Mouse (Mus musculus) macrophage (primary cell): ENCODE measurements around the gene Cdc42ep5. TPM values are rescaled to one million over a fixed set of nuclear protein-coding genes. Genes with fewer than 3 reads are reported as not detected.
A peak's percentile ranks its signal among the peaks of the same experiment; 100 is the strongest.

Experiments
- H3K27ac ChIP-seq: fragments of 350-480 bp; formaldehyde crosslinking; 2 replicates; pipeline ENCODE4 v1.9.0; 2021
- H3K36me3 ChIP-seq: fragments of 350-480 bp; formaldehyde crosslinking; 2 replicates; pipeline ENCODE4 v1.9.0; 2021; ENCODE audit errors: inconsistent target
- H3K4me3 ChIP-seq: fragments of 350-480 bp; formaldehyde crosslinking; 2 replicates; pipeline ENCODE4 v1.9.0; 2021; ENCODE audit errors: inconsistent target
- H3K79me2 ChIP-seq: fragments of 350-480 bp; formaldehyde crosslinking; 2 replicates; pipeline ENCODE4 v1.9.0; 2021; ENCODE audit errors: inconsistent target
- WGBS: methylation state at CpG from one replicate; pipeline ENCODE4 v1.1.7; 2026; ENCODE audit warnings: inconsistent platforms; ENCODE audit not compliant: missing documents; 5-methylcytosine and 5-hydroxymethylcytosine counted together
- polyA plus RNA-seq: library from polyadenylated mRNA; stranded (reverse); fragments of 250-400 nt; gene quantifications from 3 replicates; pipeline ENCODE4 v1.2.4, GENCODE M21; 2018; ENCODE audit warnings: inconsistent platforms

The Cdc42ep5 gene
- polyA plus RNA-seq, 1 experiment from 2014 or later: not detected

- 3% methylated on average over 14 of the region's 14 CpGs for WGBS
- Histone ChIP-seq H3K79me2 (peaks cover 28% of the 10 kb centered on the region; the same call in 1 of the 2 replicates), H3K36me3 (peaks cover 5% of the 10 kb centered on the region), H3K27ac (peak within 1 kb of the TSS; percentile 90), H3K4me3 (peak within 1 kb of the TSS; percentile 66)
Measured at GRCm38 (mm10) chr7:4150059-4150541, 14.6 kb downstream of the Cdc42ep5 start, which contains the start of gene Leng9. Gene Leng9 (minus strand): TSS chr7:4150374.

- peak overlapping the region; percentile 90 for H3K27ac ChIP-seq
- peak overlapping the region; percentile 66 for H3K4me3 ChIP-seq
- H3K36me3 ChIP-seq: peaks cover 11% of the 10 kb centered on the region
- H3K79me2 ChIP-seq: peaks cover 28% of the 10 kb centered on the region; the same call in 1 of the 2 replicates
- under 1% methylated on average over 64 of the region's 64 CpGs for WGBS
Measured at GRCm38 (mm10) chr7:4149209-4150054, 15.2 kb downstream of the Cdc42ep5 start.

- Histone ChIP-seq H3K4me3 (peak overlapping the region; percentile 66), H3K27ac (peak overlapping the region; percentile 90), H3K79me2 (peaks cover 28% of the 10 kb centered on the region; the same call in 1 of the 2 replicates), H3K36me3 (peaks cover 20% of the 10 kb centered on the region)
- 37% methylated on average over 18 of the region's 18 CpGs for WGBS
Measured at GRCm38 (mm10) chr7:4148341-4149208, 16.1 kb downstream of the Cdc42ep5 start.

GRCm38 (mm10) chr7:4147836-4148235, 16.8 kb downstream of the Cdc42ep5 start:
- peaks cover 33% of the 10 kb centered on the region; the same call in 1 of the 2 replicates for H3K79me2 ChIP-seq
- no peak overlapping the region for H3K4me3 ChIP-seq
- WGBS: 82% methylated on average over 4 of the region's 4 CpGs
- peaks cover 26% of the 10 kb centered on the region for H3K36me3 ChIP-seq
- H3K27ac ChIP-seq: no peak overlapping the region

- Histone ChIP-seq H3K27ac (no peak overlapping the region), H3K79me2 (peaks cover 37% of the 10 kb centered on the region; the same call in 1 of the 2 replicates), H3K4me3 (no peak overlapping the region), H3K36me3 (peaks cover 30% of the 10 kb centered on the region)
- WGBS: 87% methylated on average over 20 of the region's 20 CpGs
Measured at GRCm38 (mm10) chr7:4147371-4147770, 17.3 kb downstream of the Cdc42ep5 start.

GRCm38 (mm10) chr7:4146241-4147180, 18.1 kb downstream of the Cdc42ep5 start:
- Histone ChIP-seq H3K4me3 (no peak overlapping the region), H3K36me3 (peaks cover 39% of the 10 kb centered on the region), H3K79me2 (peaks cover 46% of the 10 kb centered on the region; the same call in 1 of the 2 replicates), H3K27ac (no peak overlapping the region)
- WGBS: 97% methylated on average over 23 of the region's 23 CpGs

DNA sequence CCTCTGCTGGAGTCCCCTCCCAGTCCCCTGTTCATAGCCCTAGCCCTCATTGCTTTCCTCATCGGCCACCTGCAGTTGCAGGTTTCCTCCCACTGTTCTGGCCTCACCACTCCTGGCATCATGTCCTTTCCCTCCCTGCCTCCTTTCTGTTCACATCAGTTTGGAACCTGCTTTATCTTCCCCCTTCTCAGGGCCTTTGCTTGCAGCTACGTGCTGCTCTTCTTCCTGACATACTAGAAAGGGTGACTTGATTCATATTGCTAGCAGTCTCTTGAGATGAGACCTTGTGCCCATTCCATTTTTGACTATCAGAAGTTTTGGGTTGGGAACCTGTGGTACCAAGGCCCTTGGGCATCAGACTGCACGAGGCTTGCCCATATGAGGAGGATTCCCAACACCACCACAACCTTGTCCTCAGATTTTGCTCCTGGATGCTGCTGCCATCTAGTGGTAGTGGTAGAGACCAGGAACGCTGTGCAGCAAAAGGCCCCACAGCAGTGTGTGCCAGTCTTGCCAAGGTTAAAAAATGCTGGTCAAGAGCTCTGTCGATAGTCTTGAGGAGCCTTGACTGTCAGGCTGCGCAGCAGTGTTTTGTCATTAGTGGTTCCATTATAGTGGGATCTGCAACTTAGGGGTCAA, 19.0 kb downstream of the Cdc42ep5 start:
- 70% methylated on average over 5 of the region's 6 CpGs for WGBS
- peaks cover 54% of the 10 kb centered on the region for H3K79me2 ChIP-seq
- H3K4me3 ChIP-seq: no peak overlapping the region
- H3K27ac ChIP-seq: no peak overlapping the region
- H3K36me3 ChIP-seq: peaks cover 47% of the 10 kb centered on the region

- no peak overlapping the region for H3K27ac ChIP-seq
- 97% methylated on average over 20 of the region's 20 CpGs for WGBS
- peaks cover 54% of the 10 kb centered on the region for H3K36me3 ChIP-seq
- H3K79me2 ChIP-seq: peaks cover 61% of the 10 kb centered on the region
- H3K4me3 ChIP-seq: no peak overlapping the region
Measured at GRCm38 (mm10) chr7:4144766-4145551, 19.7 kb downstream of the Cdc42ep5 start.

DNA sequence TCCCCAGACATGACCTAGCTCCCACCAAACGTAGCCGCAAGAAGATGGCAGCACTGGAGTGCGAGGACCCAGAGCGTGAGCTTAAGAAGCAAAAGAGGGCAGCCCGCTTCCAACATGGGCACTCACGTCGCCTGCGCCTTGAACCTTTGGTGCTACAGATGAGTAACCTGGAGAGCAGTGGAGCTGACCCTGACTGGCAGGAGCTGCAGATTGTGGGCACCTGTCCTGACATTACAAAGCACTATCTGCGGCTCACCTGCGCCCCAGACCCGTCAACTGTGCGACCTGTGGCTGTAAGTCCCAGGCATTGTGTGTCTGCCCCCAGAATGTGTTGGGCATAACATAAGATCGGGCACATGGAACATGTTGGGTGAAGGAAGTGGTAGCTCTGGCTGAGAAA, 20.6 kb downstream of the Cdc42ep5 start:
- Histone ChIP-seq H3K4me3 (no peak overlapping the region), H3K27ac (no peak overlapping the region)
- WGBS: 93% methylated on average over 13 of the region's 13 CpGs

DNA sequence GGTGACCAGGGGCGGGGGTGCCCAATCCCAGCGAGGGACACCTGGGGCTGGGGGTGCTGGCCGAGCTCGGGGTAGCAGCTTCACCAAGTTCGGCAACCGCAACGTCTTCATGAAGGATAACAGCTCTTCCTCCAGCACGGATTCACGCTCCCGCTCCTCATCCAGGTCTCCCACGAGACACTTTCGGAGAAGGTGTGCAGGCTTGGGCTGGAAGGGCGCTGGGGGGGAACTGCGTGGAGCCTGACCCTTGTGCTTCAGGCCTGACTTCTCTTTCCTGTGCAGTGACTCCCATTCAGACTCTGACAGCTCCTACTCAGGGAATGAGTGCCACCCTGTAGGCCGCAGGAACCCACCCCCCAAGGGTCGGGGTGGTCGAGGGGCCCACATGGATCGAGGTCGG, 21.2 kb downstream of the Cdc42ep5 start:
- H3K36me3 ChIP-seq: peaks cover 69% of the 10 kb centered on the region
- peaks cover 72% of the 10 kb centered on the region for H3K79me2 ChIP-seq
- 95% methylated on average over 19 of the region's 19 CpGs for WGBS
- no peak overlapping the region for H3K4me3 ChIP-seq
- no peak overlapping the region for H3K27ac ChIP-seq

More for the DNA sequence above, 20.6 kb downstream of the Cdc42ep5 start:
- Histone ChIP-seq H3K36me3 (peaks cover 64% of the 10 kb centered on the region), H3K79me2 (peaks cover 70% of the 10 kb centered on the region)

- H3K27ac ChIP-seq: no peak overlapping the region
- WGBS: 96% methylated on average over 9 of the region's 10 CpGs
- H3K4me3 ChIP-seq: no peak overlapping the region
- H3K36me3 ChIP-seq: peaks cover 70% of the 10 kb centered on the region
- H3K79me2 ChIP-seq: peaks cover 72% of the 10 kb centered on the region
Measured at GRCm38 (mm10) chr7:4142796-4143445, 21.7 kb downstream of the Cdc42ep5 start.

GRCm38 (mm10) chr7:4141648-4142325, 22.9 kb downstream of the Cdc42ep5 start:
- WGBS: 91% methylated on average over 6 of the region's 6 CpGs
- Histone ChIP-seq H3K79me2 (peaks cover 68% of the 10 kb centered on the region), H3K27ac (no peak overlapping the region), H3K4me3 (no peak overlapping the region), H3K36me3 (peaks cover 70% of the 10 kb centered on the region)
